Mouse (Mus musculus): ENCODE measurements around the gene Gm20388.

Gene Gm20388

GRCm38 (mm10) chr8:120425199-120425941 lies 514.7 kb downstream of the Gm20388 start:
- no peak for DNase-seq

- DNase-seq, result no peak
Observed at GRCm38 (mm10) chr8:120426105-120426504, 515.5 kb downstream of the Gm20388 start.

- no peak for DNase-seq
Observed at GRCm38 (mm10) chr8:120426622-120427385, 516.2 kb downstream of the Gm20388 start.

- DNase-seq, result no peak
Observed at GRCm38 (mm10) chr8:120428492-120428891, 517.9 kb downstream of the Gm20388 start.

GRCm38 (mm10) chr8:120429116-120429515 lies 518.5 kb downstream of the Gm20388 start:
- DNase-seq, result no peak

GRCm38 (mm10) chr8:120431042-120431441 lies 520.4 kb downstream of the Gm20388 start:
- no peak for DNase-seq

GRCm38 (mm10) chr8:120432438-120432837 lies 521.8 kb downstream of the Gm20388 start:
- DNase-seq, result no peak

- no peak for DNase-seq
Observed at GRCm38 (mm10) chr8:120433143-120433542, 522.5 kb downstream of the Gm20388 start.

- no peak for DNase-seq
Observed at GRCm38 (mm10) chr8:120433734-120434133, 523.1 kb downstream of the Gm20388 start.

- DNase-seq, result no peak
Observed at GRCm38 (mm10) chr8:120435781-120436180, 525.1 kb downstream of the Gm20388 start.

GRCm38 (mm10) chr8:120436491-120437030 lies 525.9 kb downstream of the Gm20388 start:
- DNase-seq, result no peak

GRCm38 (mm10) chr8:120437207-120437606 lies 526.6 kb downstream of the Gm20388 start:
- no peak for DNase-seq

GRCm38 (mm10) chr8:120437666-120438395 lies 527.2 kb downstream of the Gm20388 start:
- no peak for DNase-seq

- no peak for DNase-seq
Observed at GRCm38 (mm10) chr8:120439309-120439708, 528.7 kb downstream of the Gm20388 start.

GRCm38 (mm10) chr8:120440739-120441138 lies 530.1 kb downstream of the Gm20388 start:
- no peak for DNase-seq

- no peak for DNase-seq
Observed at GRCm38 (mm10) chr8:120441637-120442036, 531.0 kb downstream of the Gm20388 start.

GRCm38 (mm10) chr8:120442306-120443003 lies 531.8 kb downstream of the Gm20388 start:
- DNase-seq, result no peak

GRCm38 (mm10) chr8:120445249-120445648 lies 534.6 kb downstream of the Gm20388 start:
- no peak for DNase-seq

- no peak for DNase-seq
Observed at GRCm38 (mm10) chr8:120448131-120448530, 537.5 kb downstream of the Gm20388 start.

- DNase-seq, result no peak
Observed at GRCm38 (mm10) chr8:120449139-120449538, 538.5 kb downstream of the Gm20388 start.

- no peak for DNase-seq
Observed at GRCm38 (mm10) chr8:120449608-120450031, 539.0 kb downstream of the Gm20388 start.

- no peak for DNase-seq
Observed at GRCm38 (mm10) chr8:120452111-120452510, 541.5 kb downstream of the Gm20388 start.
